Mouse (Mus musculus): Measurements from ENCODE around the gene Zbtb20. TPM values are rescaled to one million over a fixed set of nuclear protein-coding genes. Genes with fewer than 3 reads are reported as not detected.

Zbtb20 gene
- total RNA-seq, 1 experiment from 2014 or later: 147 TPM

DNA sequence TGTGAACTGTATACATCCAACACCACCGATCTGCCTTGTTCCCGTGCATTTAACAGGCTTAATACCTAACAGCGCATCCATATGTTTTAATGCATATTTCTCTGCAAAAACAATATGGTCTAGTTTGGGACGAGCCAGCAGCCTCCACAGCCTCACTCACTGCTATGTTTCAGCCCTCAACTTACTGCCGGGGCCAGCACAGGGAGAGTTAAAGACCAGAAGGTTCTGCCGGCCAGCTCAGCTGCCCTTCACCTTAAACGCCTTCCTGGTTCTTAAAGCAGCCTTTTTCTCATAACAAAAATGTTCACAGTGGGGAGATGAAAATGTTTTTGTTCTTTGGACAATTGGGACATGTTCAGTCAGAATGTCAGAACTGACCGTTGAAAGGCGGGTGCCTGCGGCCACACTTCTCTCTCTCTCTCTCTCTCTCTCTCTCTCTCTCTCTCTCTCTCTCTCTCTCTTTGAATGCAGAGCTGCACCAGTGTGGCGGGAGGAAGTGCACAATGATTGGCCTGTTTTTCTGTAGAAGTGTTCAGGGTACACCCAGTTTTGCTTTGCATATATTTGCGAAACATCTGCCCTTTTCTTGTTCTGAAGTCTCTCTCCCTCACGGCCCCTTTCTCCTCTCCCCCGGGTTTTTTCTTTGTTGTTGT is 697.6 kb downstream of the Zbtb20 start:
- DNase-seq: peak; percentile 70

GRCm38 (mm10) chr16:43574006-43574764 is 698.5 kb downstream of the Zbtb20 start:
- peak; percentile 95 for DNase-seq

GRCm38 (mm10) chr16:43575066-43575465 is 699.4 kb downstream of the Zbtb20 start:
- DNase-seq: peak; percentile 22

GRCm38 (mm10) chr16:43575507-43575906 is 699.8 kb downstream of the Zbtb20 start:
- DNase-seq: no peak

DNA sequence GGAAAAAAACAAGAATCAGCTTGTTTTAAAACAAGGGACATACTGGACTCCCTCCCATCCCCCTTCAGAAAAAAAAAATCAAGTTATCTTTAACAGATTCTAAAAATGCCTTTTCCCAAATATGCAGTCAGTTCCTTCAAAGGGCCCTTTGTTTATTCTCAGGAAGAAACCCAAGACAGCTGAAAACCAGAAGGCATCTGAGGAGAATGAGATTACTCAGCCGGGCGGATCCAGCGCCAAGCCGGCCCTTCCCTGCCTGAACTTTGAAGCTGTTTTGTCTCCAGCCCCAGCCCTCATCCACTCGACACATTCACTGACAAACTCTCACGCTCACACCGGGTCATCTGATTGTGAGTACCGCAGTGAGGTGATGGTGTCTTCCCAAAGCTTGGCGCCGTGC is 701.7 kb downstream of the Zbtb20 start:
- DNase-seq: peak; percentile 42

DNA sequence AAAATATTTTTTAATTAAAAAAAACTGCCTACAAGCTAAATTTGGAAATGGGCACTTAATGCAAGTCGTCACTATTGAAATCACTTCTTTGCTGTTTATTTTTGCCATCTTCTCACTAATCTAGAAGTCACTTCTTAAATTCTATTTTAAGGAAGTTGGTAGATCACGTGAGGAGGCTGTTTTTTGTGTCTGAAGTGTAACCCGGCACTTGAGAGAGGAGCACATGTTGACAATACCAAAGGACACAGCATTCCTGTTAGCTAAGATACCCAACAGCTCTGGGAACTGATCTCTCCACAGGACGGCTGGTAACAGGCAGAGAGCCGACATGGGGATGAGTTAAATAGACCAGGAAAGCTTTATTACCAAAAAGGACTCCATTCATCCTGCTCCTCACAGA is 702.7 kb downstream of the Zbtb20 start:
- no peak for DNase-seq

GRCm38 (mm10) chr16:43579111-43579510 is 703.4 kb downstream of the Zbtb20 start:
- DNase-seq: peak; percentile 25

GRCm38 (mm10) chr16:43580321-43580822 is 704.7 kb downstream of the Zbtb20 start:
- DNase-seq: no peak

- DNase-seq: no peak
These were observed 705.9 kb downstream of the Zbtb20 start for GRCm38 (mm10) chr16:43581551-43581950.

GRCm38 (mm10) chr16:43586859-43587429 is 711.3 kb downstream of the Zbtb20 start:
- DNase-seq: no peak

- peak; percentile 40 for DNase-seq
These were observed 715.2 kb downstream of the Zbtb20 start for GRCm38 (mm10) chr16:43590704-43591493.

DNA sequence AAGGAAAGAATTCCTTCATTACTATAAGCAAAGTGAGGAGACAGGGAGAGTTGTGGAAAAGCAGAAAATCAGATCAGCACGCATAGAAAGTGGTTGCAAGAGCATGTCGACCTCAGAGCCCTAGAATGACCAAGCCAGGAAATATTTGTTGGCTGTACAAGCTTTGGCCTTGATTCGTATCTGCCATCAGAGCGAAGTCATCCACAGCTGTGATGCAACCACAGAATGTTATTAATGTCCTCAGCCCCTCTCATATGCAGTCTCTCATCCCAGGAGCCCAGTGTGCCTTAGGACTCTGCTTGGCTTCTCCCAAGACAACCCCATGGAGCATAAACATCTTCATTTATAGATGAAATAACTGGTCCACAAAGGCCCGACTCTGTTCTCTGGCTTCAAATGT is 716.4 kb downstream of the Zbtb20 start:
- DNase-seq: peak; percentile 73

GRCm38 (mm10) chr16:43592801-43593200 is 717.1 kb downstream of the Zbtb20 start:
- DNase-seq: no peak

- DNase-seq: no peak
These were observed 721.8 kb downstream of the Zbtb20 start for GRCm38 (mm10) chr16:43597375-43598060.

DNA sequence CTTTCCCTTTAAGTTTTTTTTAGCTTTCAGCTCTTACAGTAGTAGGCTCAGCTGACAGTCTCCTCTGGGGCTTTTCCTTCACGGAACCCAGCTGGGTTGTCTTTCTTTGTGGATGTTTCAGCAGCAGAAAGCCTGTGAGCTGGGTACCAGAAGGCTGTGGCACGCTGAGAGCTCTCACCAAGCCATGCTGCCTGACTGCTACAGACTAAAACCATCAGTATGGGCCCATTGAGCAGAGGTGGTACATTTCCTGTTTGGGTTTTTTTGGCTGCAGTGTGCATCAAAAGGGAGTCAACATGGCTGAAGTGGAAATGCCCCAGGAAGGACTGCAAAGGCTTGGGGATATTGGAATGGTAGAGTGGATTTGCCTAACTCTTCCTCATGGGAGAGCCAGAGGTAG is 724.0 kb downstream of the Zbtb20 start:
- DNase-seq: no peak

DNA sequence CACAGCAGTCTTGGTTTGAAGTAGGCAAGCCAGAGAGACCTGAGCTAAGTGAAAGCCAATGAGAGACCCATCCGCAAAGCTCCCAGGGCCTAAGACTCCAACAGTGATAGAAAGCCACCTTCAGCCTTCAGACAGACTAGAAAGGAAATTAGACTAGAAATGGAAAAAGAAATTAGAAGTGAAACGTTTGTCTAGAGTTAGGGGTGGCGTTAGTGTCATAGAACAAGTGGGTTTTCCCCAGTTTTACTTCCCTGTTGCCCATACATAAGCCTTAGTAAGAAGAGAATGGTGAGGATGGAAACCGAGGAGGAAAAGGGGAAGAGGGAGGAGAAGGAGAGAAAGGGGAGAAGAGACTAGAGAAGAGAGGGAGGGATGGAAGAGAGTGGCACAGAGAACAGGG is 726.9 kb downstream of the Zbtb20 start:
- DNase-seq: no peak

DNA sequence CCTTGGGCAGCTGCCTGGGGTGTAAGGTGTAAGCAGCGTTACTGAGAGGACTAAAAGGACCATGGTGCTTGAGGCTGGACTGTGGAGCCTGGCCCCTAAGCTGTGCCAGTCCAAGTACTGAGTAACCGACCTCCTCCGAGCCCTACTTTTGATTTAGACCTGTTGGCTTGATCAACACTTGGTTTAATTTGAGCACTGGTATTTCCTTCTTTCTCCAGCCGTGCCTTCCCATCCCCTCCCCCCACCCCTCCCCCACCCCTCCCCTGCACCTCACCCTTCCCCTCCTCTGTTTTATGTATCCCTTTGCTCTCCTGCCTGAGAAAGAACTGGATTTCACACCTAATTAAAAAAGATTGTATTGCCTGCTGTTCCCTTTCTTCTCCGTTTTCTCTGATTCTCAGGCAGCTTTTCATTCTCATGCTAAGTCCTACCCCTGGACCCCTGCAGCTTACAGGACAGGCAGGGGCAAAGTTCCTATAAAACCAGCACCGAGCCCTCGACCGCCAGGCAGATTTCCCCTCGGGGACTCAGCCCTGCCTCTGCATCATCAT is 728.0 kb downstream of the Zbtb20 start:
- DNase-seq: no peak

DNA sequence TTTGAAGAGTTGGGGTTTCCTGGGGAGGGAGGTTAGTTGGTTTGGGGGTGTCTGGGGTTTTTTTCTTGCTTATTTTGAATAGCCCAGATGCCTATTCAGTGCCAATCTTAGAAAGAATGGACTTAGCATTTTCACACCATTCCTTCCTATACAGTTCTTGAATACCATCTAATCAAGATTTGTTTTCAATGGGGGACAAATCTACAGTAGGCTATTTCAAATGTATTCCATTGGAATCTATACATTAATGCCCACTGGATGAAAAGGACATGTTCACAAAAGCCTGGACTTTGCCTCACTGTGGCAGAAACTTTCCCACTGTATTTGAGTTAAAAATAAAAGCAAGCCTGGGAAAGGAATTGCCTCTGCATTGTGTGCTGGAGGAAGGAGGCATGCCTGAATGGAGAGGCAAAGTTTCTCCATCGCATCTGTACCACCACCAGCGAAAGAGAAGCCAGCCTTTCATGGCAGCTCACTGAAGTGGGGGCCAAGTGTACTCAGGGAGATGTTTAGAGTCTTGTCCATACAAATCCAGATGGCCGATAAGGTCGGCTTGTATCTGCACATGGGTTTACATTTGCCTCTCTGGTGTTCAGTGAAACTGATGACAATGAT is 728.8 kb downstream of the Zbtb20 start:
- no peak for DNase-seq

DNA sequence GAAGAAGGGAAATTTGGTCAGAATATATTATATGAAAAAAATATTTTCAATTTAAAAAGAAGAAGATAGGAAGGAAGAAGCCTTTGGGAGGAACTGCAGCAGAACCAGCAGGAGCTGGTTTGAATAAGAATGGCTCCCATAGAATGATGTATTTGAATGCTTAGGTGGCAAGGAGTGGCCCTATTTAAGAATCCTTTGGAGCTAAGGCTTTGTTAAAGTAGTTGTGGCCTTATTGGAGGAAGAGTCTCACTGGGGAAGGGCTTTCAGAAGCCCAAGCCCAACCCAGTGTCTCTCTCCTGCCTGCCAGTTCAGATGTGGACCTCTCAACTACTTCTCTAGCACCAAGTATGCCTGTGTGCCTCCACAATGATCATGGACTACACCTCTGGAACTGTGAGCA is 731.4 kb downstream of the Zbtb20 start:
- DNase-seq: no peak

GRCm38 (mm10) chr16:43608066-43608465 is 732.4 kb downstream of the Zbtb20 start:
- no peak for DNase-seq

GRCm38 (mm10) chr16:43610375-43610774 is 734.7 kb downstream of the Zbtb20 start:
- DNase-seq: no peak
